Mouse (Mus musculus) heart, embryonic 14.5 days (tissue): Measurements from ENCODE around the gene Nebl. TPM values are rescaled to one million over a fixed set of nuclear protein-coding genes. Genes with fewer than 3 reads are reported as not detected.

ENCODE experiments used
- ATAC-seq: fragments of 200-750 bp; cut with Nextera tagmentation; 2 replicates; pipeline ENCODE4 v1.8.0; 2017; ENCODE audit warnings: low read depth, moderate TSS enrichment; ENCODE audit not compliant: insufficient number of reproducible peaks, insufficient read depth, low FRiP score
- H3K27ac ChIP-seq, 2 experiments: fragments of 200-500 bp in 1 of 2; fragments of 300-500 bp in 1 of 2; sonication (generic) in 1 of 2; replicated peaks in 1 of 2; 2 replicates each; pipeline ENCODE4 v1.5.1; 2012 to 2014; ENCODE audit warnings: low read depth in 2 of 2, low read length in 2 of 2, control low read depth in 1 of 2, mild to moderate bottlenecking in 1 of 2, mixed read lengths in 1 of 2; ENCODE audit not compliant: control insufficient read depth in 1 of 2, insufficient read depth in 1 of 2
- H3K27me3 ChIP-seq: fragments of 300-500 bp; sonication (generic); 2 replicates; pipeline ENCODE4 v1.6.1; 2014; ENCODE audit warnings: mild to moderate bottlenecking, low read length, control low read depth; ENCODE audit not compliant: control insufficient read depth, insufficient read depth
- H3K36me3 ChIP-seq: fragments of 300-500 bp; sonication (generic); 2 replicates; pipeline ENCODE4 v1.6.1; 2014; ENCODE audit warnings: mild to moderate bottlenecking, control low read depth, low read length, mixed read lengths; ENCODE audit not compliant: control insufficient read depth, insufficient read depth
- H3K4me1 ChIP-seq, 2 experiments: fragments of 200-500 bp in 1 of 2; fragments of 300-500 bp in 1 of 2; sonication (generic) in 1 of 2; 2 replicates each; pipeline ENCODE4 v1.6.1; 2012 to 2014; ENCODE audit warnings: low read length in 2 of 2, control low read depth in 1 of 2, mixed read lengths in 1 of 2; ENCODE audit not compliant: control insufficient read depth in 2 of 2, insufficient read depth in 2 of 2
- H3K4me2 ChIP-seq: fragments of 300-500 bp; sonication (generic); 2 replicates; pipeline ENCODE4 v1.6.1; 2014; ENCODE audit warnings: mild to moderate bottlenecking, low read length
- H3K4me3 ChIP-seq, 2 experiments: fragments of 200-500 bp in 1 of 2; fragments of 300-500 bp in 1 of 2; sonication (generic) in 1 of 2; 2 replicates each; pipeline ENCODE4 v1.5.1; 2012 to 2014; ENCODE audit warnings: low read length in 2 of 2, mild to moderate bottlenecking in 2 of 2, control low read depth in 1 of 2, low read depth in 1 of 2, moderate library complexity in 1 of 2; ENCODE audit not compliant: control insufficient read depth in 1 of 2, insufficient read depth in 1 of 2
- H3K9ac ChIP-seq: fragments of 300-500 bp; sonication (generic); 2 replicates; pipeline ENCODE4 v1.6.1; 2014; ENCODE audit warnings: mild to moderate bottlenecking, low read length
- H3K9me3 ChIP-seq: fragments of 300-500 bp; sonication (generic); 2 replicates; pipeline ENCODE4 v1.6.1; 2016; ENCODE audit warnings: low read length, control low read depth; ENCODE audit not compliant: control insufficient read depth
- WGBS: fragments of 180-500 bp; shearing (Covaris S2); extraction: QIAGEN DNeasy Blood & Tissue Kit; methylation state at CpG from one replicate; pipeline ENCODE4 v1.1.7; 2014; 5-methylcytosine and 5-hydroxymethylcytosine counted together
- polyA plus RNA-seq: library from polyadenylated mRNA; unstranded; fragments of >200 nt; fragmentation: Nextera tagmentation; extraction: Ambion mirVana; gene quantifications from 2 replicates; pipeline ENCODE4 v1.2.1, GENCODE M21; 2014

The Nebl gene
- polyA plus RNA-seq, 1 experiment from 2014 or later = 364 TPM

DNA sequence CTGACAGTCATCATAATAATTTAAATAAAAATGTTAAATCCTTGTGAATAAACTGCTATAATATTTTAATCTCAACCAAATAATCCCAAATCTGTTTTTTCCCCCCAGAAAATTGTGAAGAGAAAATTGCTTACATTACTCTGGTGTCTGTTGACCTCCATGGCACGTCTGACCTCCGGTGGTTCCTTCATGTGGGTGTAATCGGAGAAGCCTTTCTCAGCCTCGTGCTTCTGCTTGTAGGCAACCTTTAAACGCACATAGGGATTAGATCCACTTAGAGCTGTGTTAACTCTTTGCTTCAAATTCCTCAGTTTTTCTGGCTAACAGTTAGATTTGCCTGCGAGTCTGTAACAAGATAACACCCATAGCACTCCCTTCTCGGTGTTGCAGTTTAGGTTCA, 287.7 kb downstream of the Nebl start:
- WGBS = 37% methylated on average over 7 of the region's 7 CpGs
- H3K27ac ChIP-seq = no peak overlapping the region

DNA sequence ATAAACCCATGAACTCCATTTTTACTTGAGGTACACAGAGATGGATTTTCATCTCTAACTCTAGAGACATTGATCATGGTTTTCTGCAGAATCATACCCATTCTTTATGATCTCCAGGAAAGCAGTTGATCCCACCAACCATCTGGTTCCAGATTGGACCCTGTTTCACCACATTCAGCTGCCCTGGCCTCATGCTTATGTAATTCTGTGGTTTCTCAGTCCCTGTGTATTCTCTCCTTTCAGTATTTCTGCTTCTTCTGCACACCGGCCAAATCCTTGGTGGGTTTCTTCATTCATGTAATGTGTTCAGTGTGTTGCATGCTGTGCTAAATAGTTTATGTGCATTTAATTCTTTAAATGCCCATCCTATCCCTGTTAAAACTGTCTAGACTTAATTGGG, 292.9 kb downstream of the Nebl start:
- peaks cover 86% of the 10 kb centered on the region for H3K36me3 ChIP-seq
- ATAC-seq = no peak
- no peaks in the 10 kb centered on the region for H3K9me3 ChIP-seq
- WGBS = 81% methylated on average over 1 of the region's 1 CpGs
- H3K4me3 ChIP-seq = no peak overlapping the region
- H3K4me1 ChIP-seq = peaks cover 0 to 5% of the 10 kb centered on the region in 2 experiments; a peak in 1 of 4 replicates
- no peak overlapping the region for H3K27ac ChIP-seq
- no peak overlapping the region for H3K9ac ChIP-seq
- H3K4me2 ChIP-seq = no peak overlapping the region
- H3K27me3 ChIP-seq = no peaks in the 10 kb centered on the region

More for the DNA sequence above, 287.7 kb downstream of the Nebl start:
- no peak for ATAC-seq
- Histone ChIP-seq H3K9ac (no peak overlapping the region), H3K4me1 (peaks cover 0 to 5% of the 10 kb centered on the region in 2 experiments; a peak in 1 of 4 replicates), H3K4me2 (no peak overlapping the region), H3K4me3 (no peak overlapping the region), H3K9me3 (no peaks in the 10 kb centered on the region), H3K27me3 (no peaks in the 10 kb centered on the region), H3K36me3 (peaks cover 76% of the 10 kb centered on the region)

DNA sequence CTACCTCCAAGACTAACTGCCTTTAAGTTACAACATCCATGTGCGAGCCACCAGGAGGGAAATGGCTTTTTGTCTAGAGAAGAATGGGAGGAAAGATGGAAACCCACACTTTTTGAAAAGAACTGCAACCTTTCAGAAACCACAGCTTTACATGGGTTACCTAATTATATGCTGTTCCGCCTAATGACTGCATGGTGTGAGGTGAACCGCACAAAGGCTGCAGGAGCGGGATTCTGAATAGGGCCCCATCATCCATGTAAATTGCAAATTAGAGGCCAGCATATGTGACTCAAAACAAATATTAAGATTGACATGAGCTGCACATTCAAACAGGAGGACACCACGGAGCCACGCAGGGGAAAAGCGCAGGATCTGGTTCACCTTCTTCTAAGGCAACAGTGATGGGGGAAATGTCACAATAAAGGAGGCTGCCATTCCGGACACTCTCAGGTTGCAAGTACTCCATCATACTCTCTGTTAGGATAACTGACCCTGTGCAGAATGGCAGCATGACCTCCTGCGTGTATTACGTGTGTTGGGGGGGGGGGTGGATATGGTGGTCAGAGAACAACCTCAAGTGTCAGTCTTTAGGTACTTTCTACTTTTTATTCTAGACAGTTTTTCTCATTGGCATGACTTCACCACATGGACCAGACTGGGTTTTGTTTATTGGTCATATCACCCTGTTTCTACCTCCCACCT, 294.4 kb downstream of the Nebl start:
- WGBS = 89% methylated on average over 10 of the region's 10 CpGs
- no peak overlapping the region for H3K4me2 ChIP-seq
- no peak for ATAC-seq

DNA sequence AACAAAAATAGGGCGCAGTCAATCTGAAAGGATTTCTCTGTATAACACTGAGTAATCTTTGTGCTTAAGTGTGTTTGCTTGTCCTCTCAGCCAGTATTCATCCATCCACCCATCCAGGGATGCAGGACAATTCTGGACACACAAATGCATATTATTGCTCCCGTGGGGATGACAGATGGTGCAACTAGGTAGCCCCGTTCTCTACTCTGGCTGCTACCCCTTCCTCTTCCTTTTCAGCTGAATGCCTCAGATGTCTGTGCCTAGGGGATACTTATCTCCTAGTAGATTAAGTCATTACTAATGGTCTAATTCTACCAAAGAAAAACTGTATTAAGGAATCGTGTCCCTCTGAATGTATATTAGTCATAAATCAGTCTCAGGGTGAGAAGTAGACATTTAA, 296.0 kb downstream of the Nebl start:
- H3K4me3 ChIP-seq = no peak overlapping the region
- no peak overlapping the region for H3K27ac ChIP-seq
- no peak overlapping the region for H3K4me2 ChIP-seq
- H3K9ac ChIP-seq = no peak overlapping the region
- no peak for ATAC-seq
- peaks cover 83% of the 10 kb centered on the region for H3K36me3 ChIP-seq
- no peaks in the 10 kb centered on the region for H3K27me3 ChIP-seq
- H3K4me1 ChIP-seq = no peaks in the 10 kb centered on the region
- H3K9me3 ChIP-seq = no peaks in the 10 kb centered on the region
- WGBS = 69% methylated on average over 4 of the region's 4 CpGs

More for the DNA sequence above, 294.4 kb downstream of the Nebl start:
- Histone ChIP-seq H3K27ac (no peak overlapping the region), H3K9ac (no peak overlapping the region), H3K4me1 (no peaks in the 10 kb centered on the region), H3K9me3 (no peaks in the 10 kb centered on the region), H3K4me3 (no peak overlapping the region), H3K36me3 (peaks cover 81% of the 10 kb centered on the region), H3K27me3 (no peaks in the 10 kb centered on the region)

- Histone ChIP-seq H3K27ac (no peak overlapping the region), H3K36me3 (peaks cover 72% of the 10 kb centered on the region), H3K27me3 (no peaks in the 10 kb centered on the region), H3K9me3 (no peaks in the 10 kb centered on the region), H3K4me2 (no peak overlapping the region), H3K4me3 (no peak overlapping the region), H3K9ac (no peak overlapping the region), H3K4me1 (no peaks in the 10 kb centered on the region)
- 72% methylated on average over 4 of the region's 4 CpGs for WGBS
- ATAC-seq = no peak
Observed at GRCm38 (mm10) chr2:17429028-17429427, 302.2 kb downstream of the Nebl start.

DNA sequence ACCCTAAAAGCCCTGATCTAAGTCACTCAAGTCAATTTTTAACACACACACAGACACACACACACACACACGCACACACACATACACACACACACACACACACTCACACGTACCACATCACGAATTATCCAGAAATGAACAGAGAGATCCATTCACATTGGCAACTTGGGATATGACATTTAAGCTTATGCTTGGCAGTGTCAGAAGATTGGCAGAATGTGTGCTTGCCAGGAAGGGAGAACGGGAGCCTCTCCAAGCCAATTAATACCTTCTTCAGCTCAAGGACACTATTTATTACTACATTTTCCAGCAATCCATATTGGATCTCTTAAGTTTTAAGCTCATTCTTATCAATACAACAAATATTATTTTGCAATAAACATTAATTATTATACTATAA, 303.1 kb downstream of the Nebl start:
- Histone ChIP-seq H3K4me1 (no peaks in the 10 kb centered on the region), H3K27me3 (no peaks in the 10 kb centered on the region), H3K9me3 (no peaks in the 10 kb centered on the region), H3K9ac (no peak overlapping the region), H3K4me2 (no peak overlapping the region), H3K4me3 (no peak overlapping the region), H3K27ac (no peak overlapping the region), H3K36me3 (peaks cover 69% of the 10 kb centered on the region)
- WGBS = 83% methylated on average over 4 of the region's 4 CpGs
- ATAC-seq = no peak

GRCm38 (mm10) chr2:17422967-17423366, 308.3 kb downstream of the Nebl start:
- no peak overlapping the region for H3K27ac ChIP-seq
- H3K4me1 ChIP-seq = no peaks in the 10 kb centered on the region
- H3K36me3 ChIP-seq = peaks cover 61% of the 10 kb centered on the region
- H3K4me3 ChIP-seq = no peak overlapping the region
- no peaks in the 10 kb centered on the region for H3K9me3 ChIP-seq
- H3K27me3 ChIP-seq = no peaks in the 10 kb centered on the region
- no peak overlapping the region for H3K9ac ChIP-seq
- ATAC-seq = no peak
- WGBS = 13% methylated on average over 1 of the region's 1 CpGs
- no peak overlapping the region for H3K4me2 ChIP-seq

DNA sequence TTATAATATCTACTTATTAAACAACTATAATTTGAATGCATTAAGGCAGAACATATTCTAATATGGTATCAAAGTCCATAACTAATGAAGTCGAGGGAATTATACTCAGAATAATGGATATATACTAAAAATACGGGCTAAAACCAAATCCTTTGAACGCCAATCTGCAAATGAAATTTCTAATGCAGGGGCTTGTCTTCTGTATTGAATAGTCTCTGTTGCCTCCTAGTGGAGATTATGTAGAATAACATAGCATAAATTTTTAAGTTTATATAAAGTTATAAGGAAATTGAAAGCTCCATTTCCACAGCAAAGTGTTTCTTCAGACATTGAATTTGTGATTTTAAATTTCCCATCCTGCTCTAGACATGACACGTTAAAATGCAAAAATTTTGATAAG, 315.9 kb downstream of the Nebl start:
- H3K27me3 ChIP-seq = no peaks in the 10 kb centered on the region
- H3K27ac ChIP-seq = no peak overlapping the region
- H3K4me3 ChIP-seq = no peak overlapping the region
- H3K4me1 ChIP-seq = no peaks in the 10 kb centered on the region
- peaks cover 73% of the 10 kb centered on the region for H3K36me3 ChIP-seq
- no peak for ATAC-seq
- no peak overlapping the region for H3K4me2 ChIP-seq
- WGBS = 42% methylated on average over 4 of the region's 4 CpGs
- no peaks in the 10 kb centered on the region for H3K9me3 ChIP-seq
- H3K9ac ChIP-seq = no peak overlapping the region
